Mouse (Mus musculus) E14TG2a.4 (cell line): ENCODE measurements around the gene Rftn2.
A peak's percentile ranks its signal among the peaks of the same experiment; 100 is the strongest.
"Not testable (repeated sequence)": the region's sequence is repeated elsewhere in the genome, so short reads cannot be mapped to it uniquely, and the experiment has no call there.

Source experiments
- H3K27me3 ChIP-seq: 2 replicates; pipeline ENCODE4 v1.6.1; 2014; ENCODE audit warnings: low read length, control low read depth; ENCODE audit not compliant: insufficient read depth
- H3K36me3 ChIP-seq: 2 replicates; pipeline ENCODE4 v1.6.1; 2014; ENCODE audit warnings: low read length, control low read depth; ENCODE audit not compliant: insufficient read depth
- H3K4me1 ChIP-seq: replicated peaks from 2 replicates; pipeline ENCODE4 v1.6.1; 2014; ENCODE audit warnings: low read depth, low read length, control low read depth
- H3K4me3 ChIP-seq: replicated peaks from 2 replicates; pipeline ENCODE4 v1.5.1; 2014; ENCODE audit warnings: mild to moderate bottlenecking, low read length
- H3K9me3 ChIP-seq: 2 replicates; pipeline ENCODE4 v1.6.1; 2014; ENCODE audit warnings: low read length, control low read depth
- CTCF ChIP-seq: conservative IDR thresholded peaks from 2 replicates; pipeline ENCODE4 v1.5.1; 2014; ENCODE audit warnings: low read length
- NANOG ChIP-seq: IDR thresholded peaks from 2 replicates; pipeline ENCODE4 v1.6.1; 2014; ENCODE audit warnings: borderline replicate concordance, low read length, mixed read lengths
- POU5F1 ChIP-seq: IDR thresholded peaks from 2 replicates; pipeline ENCODE4 v1.6.1; 2014; ENCODE audit warnings: low read length, borderline replicate concordance

The Rftn2 gene

GRCm38 (mm10) chr1:55130943-55131401, 95.6 kb downstream of the Rftn2 start, which contains the start of gene Mob4:
TSS of gene Mob4 (plus strand) at chr1:55131231.
- peaks cover 61% of the 10 kb centered on the region for H3K4me1 ChIP-seq
- H3K27me3 ChIP-seq = no peaks in the 10 kb centered on the region
- no peaks in the 10 kb centered on the region for H3K9me3 ChIP-seq
- H3K36me3 ChIP-seq = no peaks in the 10 kb centered on the region
- peak within 1 kb of the TSS; percentile 96 for H3K4me3 ChIP-seq
- TF ChIP-seq CTCF (no peak), NANOG (no peak), POU5F1 (no peak)

GRCm38 (mm10) chr1:55130190-55130916, 96.2 kb downstream of the Rftn2 start:
- peaks cover 4% of the 10 kb centered on the region for H3K9me3 ChIP-seq

GRCm38 (mm10) chr1:55129716-55130115, 96.9 kb downstream of the Rftn2 start:
- Histone ChIP-seq H3K27me3 (no peaks in the 10 kb centered on the region), H3K4me3 (peak overlapping the region; percentile 96), H3K9me3 (peaks cover 10% of the 10 kb centered on the region), H3K4me1 (peaks cover 51% of the 10 kb centered on the region), H3K36me3 (no peaks in the 10 kb centered on the region)
- no peak for TF ChIP-seq CTCF
- TF ChIP-seq POU5F1 = no peak
- TF ChIP-seq NANOG = no peak

More at GRCm38 (mm10) chr1:55130190-55130916, 96.2 kb downstream of the Rftn2 start:
- TF ChIP-seq NANOG (no peak), POU5F1 (no peak), CTCF (no peak)
- H3K36me3 ChIP-seq = no peaks in the 10 kb centered on the region
- H3K4me3 ChIP-seq = peak overlapping the region; percentile 96
- H3K4me1 ChIP-seq = peaks cover 55% of the 10 kb centered on the region
- no peaks in the 10 kb centered on the region for H3K27me3 ChIP-seq

- H3K36me3 ChIP-seq, H3K4me3 ChIP-seq, H3K9me3 ChIP-seq, H3K27me3 ChIP-seq: not testable (repeated sequence)
- peaks cover 15% of the 10 kb centered on the region for H3K4me1 ChIP-seq
Observed at GRCm38 (mm10) chr1:55124136-55124535, 102.4 kb downstream of the Rftn2 start.

GRCm38 (mm10) chr1:55123561-55123960, 103.0 kb downstream of the Rftn2 start:
- TF ChIP-seq POU5F1 = no peak
- no peak for TF ChIP-seq CTCF
- TF ChIP-seq NANOG = no peak

GRCm38 (mm10) chr1:55123046-55123445, 103.5 kb downstream of the Rftn2 start:
- Histone ChIP-seq H3K4me1 (peaks cover 8% of the 10 kb centered on the region), H3K4me3 (no peak overlapping the region), H3K36me3 (no peaks in the 10 kb centered on the region), H3K27me3 (no peaks in the 10 kb centered on the region), H3K9me3 (peaks cover 10% of the 10 kb centered on the region)
- TF ChIP-seq CTCF = no peak

More at GRCm38 (mm10) chr1:55123561-55123960, 103.0 kb downstream of the Rftn2 start:
- H3K4me1 ChIP-seq = peaks cover 14% of the 10 kb centered on the region
- no peak overlapping the region for H3K4me3 ChIP-seq
- H3K27me3 ChIP-seq = no peaks in the 10 kb centered on the region
- H3K9me3 ChIP-seq = peaks cover 10% of the 10 kb centered on the region
- H3K36me3 ChIP-seq = no peaks in the 10 kb centered on the region
